9 mouse cellular contexts compared by ENCODE assay signal in genomic region chr5:53871665-53872312, GRCm38 (mm10).
A peak's percentile ranks its signal among the peaks of the same experiment; 100 is the strongest.
DNase-seq lines count a peak whose midpoint lies in the region; ATAC-seq and TF ChIP-seq lines count a peak whose summit lies in the region.
"Had no signal": no experiment of that assay in that cellular context is flagged by ENCODE, and none has a peak within 500 bp of the region (broad histone marks: within the 10 kb centered on the region; RNA-seq: fewer than 3 reads in every experiment).

No protein-coding gene starts in this region.

- TF ChIP-seq POLR2A in myocyte (IDR thresholded peaks at IDR 0.05; ENCODE audit: insufficient read length, low read depth) = no peak

- peak; percentile 75 to 76 for DNase-seq in B cell, adult 2 months
- peak; percentile 71 for DNase-seq in adrenal gland, postnatal 14 days
- DNase-seq in embryo, embryonic 9.5 days (ENCODE audit: extremely low spot score) = peak; percentile 39
- peak; percentile 38 for DNase-seq in liver, embryonic 11.5 days (ENCODE audit: low spot score)
- DNase-seq in spleen, postnatal 4 days (ENCODE audit: low spot score in 2 of 2) = peak; percentile 28 to 77

- no peak overlapping the region for H3K27ac ChIP-seq in heart, embryonic 13.5 days (replicated peaks)
- no peak overlapping the region for H3K27ac ChIP-seq in kidney, embryonic 16.5 days (ENCODE audit: low read length)
- H3K27ac ChIP-seq in liver, embryonic 11.5 days (ENCODE audit: low read depth, low read length) = no peak overlapping the region
- H3K27ac ChIP-seq: embryonic facial prominence, embryonic 13.5 days had no signal

- H3K79me2 ChIP-seq in myocyte (ENCODE audit: control insufficient read depth, insufficient read depth) = no peaks in the 10 kb centered on the region

- ATAC-seq in heart, embryonic 13.5 days (ENCODE audit: extremely low read depth, insufficient number of reproducible peaks, low FRiP score, low TSS enrichment) = no peak
- ATAC-seq in kidney, embryonic 16.5 days (ENCODE audit: low FRiP score, low TSS enrichment) = peak; percentile 74; the same call in 1 of the 2 replicates
- peak; percentile 68; the same call in 1 of the 2 replicates for ATAC-seq in liver, embryonic 11.5 days (replicated peaks; ENCODE audit: low FRiP score)

- no peak overlapping the region for H3K4me3 ChIP-seq in heart, embryonic 13.5 days
- no peak overlapping the region for H3K4me3 ChIP-seq in kidney, embryonic 16.5 days (ENCODE audit: low read length)
- H3K4me3 ChIP-seq in liver, embryonic 11.5 days (ENCODE audit: low read depth, low read length) = no peak overlapping the region
- no peak overlapping the region for H3K4me3 ChIP-seq in myocyte
- H3K4me3 ChIP-seq: embryonic facial prominence, embryonic 13.5 days had no signal

- WGBS in heart, embryonic 13.5 days = 25% methylated on average over 6 of the region's 6 CpGs
- WGBS in kidney, embryonic 16.5 days = 23% methylated on average over 6 of the region's 6 CpGs
- 27% methylated on average over 6 of the region's 6 CpGs for WGBS in liver, embryonic 11.5 days

- H3K27me3 ChIP-seq in heart, embryonic 13.5 days (replicated peaks) = no peaks in the 10 kb centered on the region
- H3K27me3 ChIP-seq in kidney, embryonic 16.5 days (ENCODE audit: insufficient read depth, low read length) = no peaks in the 10 kb centered on the region
- no peaks in the 10 kb centered on the region for H3K27me3 ChIP-seq in liver, embryonic 11.5 days (replicated peaks; ENCODE audit: control insufficient read depth, insufficient read depth, low read length)
- H3K27me3 ChIP-seq in myocyte (ENCODE audit: control insufficient read depth, insufficient read depth, insufficient read length) = no peaks in the 10 kb centered on the region
- H3K27me3 ChIP-seq: embryonic facial prominence, embryonic 13.5 days had no signal

- H3ac ChIP-seq in myocyte (ENCODE audit: control insufficient read depth, insufficient read length) = no peak overlapping the region

- peaks cover 14% of the 10 kb centered on the region; the same call in 1 of the 2 replicates for H3K36me3 ChIP-seq in heart, embryonic 13.5 days
- H3K36me3 ChIP-seq in kidney, embryonic 16.5 days (ENCODE audit: insufficient read depth, low read length) = peaks cover 5% of the 10 kb centered on the region
- no peaks in the 10 kb centered on the region for H3K36me3 ChIP-seq in liver, embryonic 11.5 days (ENCODE audit: control insufficient read depth, insufficient read depth, low read length)
- peaks cover 3% of the 10 kb centered on the region for H3K36me3 ChIP-seq in myocyte (ENCODE audit: control insufficient read depth, insufficient read depth)

- no peak overlapping the region for H3K9ac ChIP-seq in heart, embryonic 13.5 days
- no peak overlapping the region for H3K9ac ChIP-seq in kidney, embryonic 16.5 days (replicated peaks; ENCODE audit: low read length)
- no peak overlapping the region for H3K9ac ChIP-seq in liver, embryonic 11.5 days (ENCODE audit: low read depth, low read length)
- H3K9ac ChIP-seq: embryonic facial prominence, embryonic 13.5 days had no signal

- no peaks in the 10 kb centered on the region for H3K9me3 ChIP-seq in heart, embryonic 13.5 days
- H3K9me3 ChIP-seq in kidney, embryonic 16.5 days (ENCODE audit: low read length) = no peaks in the 10 kb centered on the region
- no peaks in the 10 kb centered on the region for H3K9me3 ChIP-seq in liver, embryonic 11.5 days (ENCODE audit: control insufficient read depth, low read length)
- H3K9me3 ChIP-seq: embryonic facial prominence, embryonic 13.5 days had no signal

- H3K4me1 ChIP-seq in heart, embryonic 13.5 days = no peaks in the 10 kb centered on the region
- H3K4me1 ChIP-seq in kidney, embryonic 16.5 days (ENCODE audit: insufficient read depth, low read length) = no peaks in the 10 kb centered on the region
- no peaks in the 10 kb centered on the region for H3K4me1 ChIP-seq in liver, embryonic 11.5 days (replicated peaks; ENCODE audit: control insufficient read depth, insufficient read depth, low read length)
- H3K4me1 ChIP-seq: embryonic facial prominence, embryonic 13.5 days had no signal

- peak overlapping the region; percentile 25; the same call in 1 of the 2 replicates for H3K4me2 ChIP-seq in heart, embryonic 13.5 days
- H3K4me2 ChIP-seq in kidney, embryonic 16.5 days (replicated peaks; ENCODE audit: low read depth, low read length) = no peak overlapping the region
- 0 out of 2 replicates have a peak overlapping the region, but pooled peaks have one; percentile 18 for H3K4me2 ChIP-seq in liver, embryonic 11.5 days
- peak overlapping the region; percentile 37 for H3K4me2 ChIP-seq in myocyte (ENCODE audit: low read depth)
- H3K4me2 ChIP-seq: embryonic facial prominence, embryonic 13.5 days had no signal

TF ChIP-seq in myocyte, 11 proteins besides CTCF, POLR2A, EP300 and RAD21:
- TF ChIP-seq TCF3 (IDR thresholded peaks at IDR 0.05; ENCODE audit: insufficient read length, low read depth) = no peak
- no peak for TF ChIP-seq TCF12 (IDR thresholded peaks at IDR 0.05; ENCODE audit: insufficient read depth, poor library complexity, severe bottlenecking)
- TF ChIP-seq SRF (IDR thresholded peaks at IDR 0.05; ENCODE audit: control insufficient read depth, insufficient read length, low read depth) = no peak
- TF ChIP-seq MYOD1 (IDR thresholded peaks at IDR 0.05; ENCODE audit: control insufficient read depth in 1 of 3, insufficient read length in 2 of 3, low read depth in 2 of 3) = no peak
- no peak for TF ChIP-seq E2F4 (IDR thresholded peaks at IDR 0.05; ENCODE audit: insufficient read depth)
- TF ChIP-seq USF1 (IDR thresholded peaks at IDR 0.05; ENCODE audit: low read depth) = no peak
- TF ChIP-seq MAX (IDR thresholded peaks at IDR 0.05; ENCODE audit: low read depth) = no peak
- TF ChIP-seq POLR2AphosphoS2 (IDR thresholded peaks at IDR 0.05; ENCODE audit: insufficient read length, low read depth) = no peak
- no peak for TF ChIP-seq MYOG (IDR thresholded peaks at IDR 0.05; ENCODE audit: control insufficient read depth in 1 of 3, insufficient read depth in 1 of 3, insufficient read length in 2 of 3, low read depth in 2 of 3)
- TF ChIP-seq REST (IDR thresholded peaks at IDR 0.05; ENCODE audit: insufficient read depth, insufficient read length) = no peak
- no peak for TF ChIP-seq CEBPB (IDR thresholded peaks at IDR 0.05; ENCODE audit: insufficient read depth, poor library complexity, severe bottlenecking)
